Mouse (Mus musculus) cerebellum, adult (tissue): ENCODE measurements around the gene Gm9117.
"Not testable (repeated sequence)": the region's sequence is repeated elsewhere in the genome, so short reads cannot be mapped to it uniquely, and the experiment has no call there.

Source experiments
- ATAC-seq: cut with Nextera tagmentation; 2 replicates; pipeline ENCODE4 v1.9.2; 2017; ENCODE audit warnings: mild to moderate bottlenecking, moderate library complexity, mixed read lengths; ENCODE audit not compliant: insufficient number of reproducible peaks, low FRiP score, low TSS enrichment

The Gm9117 gene

GRCm38 (mm10) chr3:93943443-93943842 lies at the start of gene Gm9117:
Gene Gm9117 (minus strand): TSS chr3:93943543.
- ATAC-seq, result not testable (repeated sequence)

GRCm38 (mm10) chr3:93968938-93969337 lies 25.6 kb upstream of the Gm9117 start:
- not testable (repeated sequence) for ATAC-seq

GRCm38 (mm10) chr3:93961214-93961613 lies 17.9 kb upstream of the Gm9117 start, which contains the start of gene Tdpoz5:
Gene Tdpoz5 (minus strand): TSS chr3:93961314.
- not testable (repeated sequence) for ATAC-seq

GRCm38 (mm10) chr3:93938386-93938785 lies 5.0 kb downstream of the Gm9117 start:
- not testable (repeated sequence) for ATAC-seq
